Mouse (Mus musculus) embryonic facial prominence, embryonic 15.5 days (tissue): ENCODE data around the gene Gm6351. TPM values are rescaled to one million over a fixed set of nuclear protein-coding genes. Genes with fewer than 3 reads are reported as not detected.
"Not testable (repeated sequence)": the region's sequence is repeated elsewhere in the genome, so short reads cannot be mapped to it uniquely, and the experiment has no call there.

Experiments used
- ATAC-seq: fragments of 200-750 bp; cut with Nextera tagmentation; 2 replicates; pipeline ENCODE4 v1.8.0; 2017; ENCODE audit warnings: low read depth, moderate TSS enrichment; ENCODE audit not compliant: insufficient number of reproducible peaks, low FRiP score, low TSS enrichment
- H3K27ac ChIP-seq: fragments of 300-500 bp; sonication (generic); replicated peaks from 2 replicates; pipeline ENCODE4 v1.5.1; 2015; ENCODE audit warnings: mild to moderate bottlenecking, inconsistent platforms
- H3K27me3 ChIP-seq: fragments of 300-500 bp; sonication (generic); 2 replicates; pipeline ENCODE4 v1.6.1; 2015; ENCODE audit warnings: inconsistent platforms
- H3K36me3 ChIP-seq: fragments of 300-500 bp; sonication (generic); 2 replicates; pipeline ENCODE4 v1.6.1; 2015; ENCODE audit warnings: mild to moderate bottlenecking, inconsistent platforms
- H3K4me1 ChIP-seq: fragments of 300-500 bp; sonication (generic); 2 replicates; pipeline ENCODE4 v1.6.1; 2015; ENCODE audit warnings: inconsistent platforms
- H3K4me2 ChIP-seq: fragments of 300-500 bp; sonication (generic); replicated peaks from 2 replicates; pipeline ENCODE4 v1.6.1; 2015; ENCODE audit warnings: mild to moderate bottlenecking, inconsistent platforms
- H3K4me3 ChIP-seq: fragments of 300-500 bp; sonication (generic); replicated peaks from 2 replicates; pipeline ENCODE4 v1.5.1; 2015; ENCODE audit warnings: mild to moderate bottlenecking, inconsistent platforms
- H3K9ac ChIP-seq: fragments of 300-500 bp; sonication (generic); 2 replicates; pipeline ENCODE4 v1.6.1; 2015; ENCODE audit warnings: inconsistent platforms
- H3K9me3 ChIP-seq: fragments of 300-500 bp; sonication (generic); replicated peaks from 2 replicates; pipeline ENCODE4 v1.6.1; 2016; ENCODE audit warnings: inconsistent platforms
- WGBS: fragments of 180-500 bp; shearing (Covaris S2); methylation state at CpG from one replicate; pipeline ENCODE4 v1.1.7; 2015; 5-methylcytosine and 5-hydroxymethylcytosine counted together
- polyA plus RNA-seq: library from polyadenylated mRNA; unstranded; fragments of >200 nt; fragmentation: Nextera tagmentation; extraction: Ambion mirVana; gene quantifications from 2 replicates; pipeline ENCODE4 v1.2.1, GENCODE M21; 2015

The Gm6351 gene
- not detected in 2 replicates for polyA plus RNA-seq

GRCm38 (mm10) chr5:94076085-94076484 lies at the start of gene Gm6351:
Gene Gm6351, plus strand, starts transcription at chr5:94076385.
- not testable (repeated sequence) for H3K9ac ChIP-seq, H3K27ac ChIP-seq, H3K36me3 ChIP-seq, H3K4me2 ChIP-seq, H3K4me1 ChIP-seq, ATAC-seq, H3K27me3 ChIP-seq, H3K4me3 ChIP-seq, H3K9me3 ChIP-seq
- WGBS: no CpG with 5 or more reads among the region's 3 CpGs

GRCm38 (mm10) chr5:94070445-94070844 lies 5.7 kb upstream of the Gm6351 start, which contains the start of gene BC061212:
Gene BC061212, minus strand, starts transcription at chr5:94070545.
- no CpG with 5 or more reads among the region's 1 CpGs for WGBS
- not testable (repeated sequence) for H3K9me3 ChIP-seq, ATAC-seq, H3K9ac ChIP-seq, H3K27ac ChIP-seq, H3K4me1 ChIP-seq, H3K4me3 ChIP-seq, H3K27me3 ChIP-seq, H3K4me2 ChIP-seq, H3K36me3 ChIP-seq

Other genes starting within 250 kb of the Gm6351 start
- not detected in 2 replicates for gene Gm7792, start 232.6 kb upstream of the Gm6351 start, polyA plus RNA-seq
- gene Gm16429, start 147.3 kb upstream of the Gm6351 start, polyA plus RNA-seq: not detected in 2 replicates
- not detected in 2 replicates for gene BC061212, start 5.8 kb upstream of the Gm6351 start, polyA plus RNA-seq
- not detected in 2 replicates for gene Gm3106, start 141.6 kb downstream of the Gm6351 start, polyA plus RNA-seq
- gene A430089I19Rik, start 230.4 kb downstream of the Gm6351 start, polyA plus RNA-seq: not detected in 2 replicates
- gene Gm6502, start 238.1 kb downstream of the Gm6351 start, polyA plus RNA-seq: not detected in 2 replicates